Mouse (Mus musculus) embryo, embryonic 11 days (tissue): ENCODE measurements around the gene Olfr824.
"Not testable (repeated sequence)": the region's sequence is repeated elsewhere in the genome, so short reads cannot be mapped to it uniquely, and the experiment has no call there.

Source experiments
- DNase-seq: peaks from one replicate; pipeline ENCODE4 v3.0.0-alpha.2; 2015

Olfr824 gene

GRCm38 (mm10) chr10:130129900-130130299 lies at the start of gene Olfr824:
Gene Olfr824, minus strand, starts transcription at chr10:130130000.
- DNase-seq, result not testable (repeated sequence)

GRCm38 (mm10) chr10:130166666-130167065 lies 36.9 kb upstream of the Olfr824 start, which contains the start of gene Olfr825:
Gene Olfr825, minus strand, starts transcription at chr10:130166766.
- DNase-seq, result no peak

- no peak for DNase-seq
Observed at GRCm38 (mm10) chr10:130165196-130165595, 35.4 kb upstream of the Olfr824 start.

GRCm38 (mm10) chr10:130144121-130144520 lies 14.3 kb upstream of the Olfr824 start:
- no peak for DNase-seq

- not testable (repeated sequence) for DNase-seq
Observed at GRCm38 (mm10) chr10:130142481-130142880, 12.7 kb upstream of the Olfr824 start.

- DNase-seq, result no peak
Observed at GRCm38 (mm10) chr10:130134811-130135210, 5.0 kb upstream of the Olfr824 start.

GRCm38 (mm10) chr10:130116045-130116444 lies 13.8 kb downstream of the Olfr824 start:
- DNase-seq, result not testable (repeated sequence)

- not testable (repeated sequence) for DNase-seq
Observed at GRCm38 (mm10) chr10:130115283-130115682, 14.5 kb downstream of the Olfr824 start, which contains the start of gene Olfr823. Gene Olfr823, minus strand, starts transcription at chr10:130115383.

GRCm38 (mm10) chr10:130096104-130096503 lies 33.7 kb downstream of the Olfr824 start:
- peak; percentile 5 for DNase-seq

- DNase-seq, result peak; percentile 73
Observed at GRCm38 (mm10) chr10:130092838-130093440, 36.9 kb downstream of the Olfr824 start.
